14 mouse cellular contexts compared by ENCODE assay signal in the genomic region with DNA sequence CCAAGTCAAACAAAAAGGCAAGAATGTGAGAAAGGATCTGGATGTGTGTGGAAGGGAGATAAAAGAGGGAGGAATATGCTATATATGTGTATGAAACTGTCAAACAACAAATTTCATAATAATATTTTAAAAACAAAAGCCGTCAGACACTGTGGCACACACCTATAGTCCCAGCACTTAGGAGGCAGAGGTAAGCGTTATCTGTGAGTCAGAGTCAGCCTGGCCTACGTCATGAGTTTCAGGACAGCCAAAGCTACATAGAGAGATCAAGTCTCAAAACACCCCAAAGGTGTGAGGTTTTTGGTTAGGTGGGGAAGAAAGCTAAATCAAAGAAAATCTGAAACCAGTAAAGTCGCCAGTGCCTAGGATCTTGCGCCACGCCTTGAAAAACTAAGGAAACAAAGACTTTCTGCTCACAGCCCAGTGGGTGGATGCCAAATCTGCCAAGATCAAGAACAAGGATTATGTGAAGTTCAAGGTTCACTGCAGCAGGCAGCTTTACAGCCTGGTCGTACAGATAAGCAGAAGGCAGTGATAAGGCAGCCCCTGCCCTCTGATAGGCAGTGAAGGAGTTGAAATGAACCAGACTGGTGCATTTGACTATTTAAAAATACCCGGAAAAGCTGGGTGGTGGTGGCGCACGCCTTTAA. TPM values are rescaled to one million over a fixed set of nuclear protein-coding genes. Genes with fewer than 3 reads are reported as not detected.
DNase-seq lines count a peak whose midpoint lies in the region; ATAC-seq and TF ChIP-seq lines count a peak whose summit lies in the region.
"Had no signal": no experiment of that assay in that cellular context is flagged by ENCODE, and none has a peak within 500 bp of the region (broad histone marks: within the 10 kb centered on the region; RNA-seq: fewer than 3 reads in every experiment).

No protein-coding gene starts in this region.

- peaks cover 22% of the 10 kb centered on the region for H3K36me3 ChIP-seq in intestine, postnatal 0 days (ENCODE audit: control insufficient read depth, insufficient read depth)
- H3K36me3 ChIP-seq in kidney, adult 2 months (ENCODE audit: control insufficient read depth, insufficient read depth, low read length), result peaks cover 2% of the 10 kb centered on the region; the same call in 1 of the 2 replicates

- DNase-seq in heart, adult 11 months, result peak; percentile 74
- no peak for DNase-seq in heart, postnatal 36 days
- peak; percentile 15 for DNase-seq in adrenal gland, postnatal 10 days
- peak; percentile 7 to 32 for DNase-seq in natural killer cell, adult 2 months (ENCODE audit: low spot score in 2 of 2)
- DNase-seq in left cerebral cortex, adult 9 months (ENCODE audit: low spot score in 2 of 2), result no peak
- DNase-seq in cerebellum, postnatal 25 days, result no peak
- no peak for DNase-seq in kidney, adult 2 months
- DNase-seq: cerebellum, adult 18-20 months; gastrocnemius, adult 2 months; kidney, postnatal 4 days; lung, embryonic 14.5 days had no signal

- H3K4me2 ChIP-seq in intestine, postnatal 0 days (replicated peaks; ENCODE audit: low read depth), result 0 out of 2 replicates have a peak overlapping the region, but pooled peaks have one; percentile 21
- H3K4me2 ChIP-seq: lung, embryonic 14.5 days; neural tube, embryonic 12.5 days had no signal

- peak overlapping the region; percentile 70 for H3K27ac ChIP-seq in intestine, postnatal 0 days (ENCODE audit: low read depth, low read length)
- H3K27ac ChIP-seq in kidney, adult 2 months (ENCODE audit: insufficient read depth, low read depth, low read length), result no peak overlapping the region
- H3K27ac ChIP-seq: gastrocnemius, adult 2 months; neural tube, embryonic 12.5 days had no signal

- intact Hi-C loops in heart, postnatal 36 days (cut with DNase I), result no loop called here

- no peak overlapping the region for H3K9ac ChIP-seq in intestine, postnatal 0 days (ENCODE audit: low read depth, low read length)
- H3K9ac ChIP-seq: lung, embryonic 14.5 days; neural tube, embryonic 12.5 days had no signal

- TF ChIP-seq CTCF in intestine, postnatal 0 days (IDR thresholded peaks at IDR 0.05; ENCODE audit: low read depth), result no peak
- TF ChIP-seq CTCF in kidney, adult 2 months (conservative IDR thresholded peaks at IDR 0.05; ENCODE audit: insufficient read depth, insufficient read length, low read depth, low read length), result no peak

- no peaks in the 10 kb centered on the region for H3K27me3 ChIP-seq in intestine, postnatal 0 days (replicated peaks; ENCODE audit: control insufficient read depth, insufficient read depth, low read length)
- H3K27me3 ChIP-seq in kidney, adult 2 months (replicated peaks; ENCODE audit: control insufficient read depth, insufficient read depth, low read length), result no peaks in the 10 kb centered on the region
- H3K27me3 ChIP-seq: neural tube, embryonic 12.5 days had no signal

- H3K9me3 ChIP-seq in intestine, postnatal 0 days (ENCODE audit: control insufficient read depth), result no peaks in the 10 kb centered on the region
- H3K9me3 ChIP-seq: neural tube, embryonic 12.5 days had no signal

- H3K4me3 ChIP-seq in intestine, postnatal 0 days (ENCODE audit: low read depth, low read length), result no peak overlapping the region
- H3K4me3 ChIP-seq in kidney, adult 2 months (ENCODE audit: insufficient read depth, low read depth, low read length), result no peak overlapping the region
- H3K4me3 ChIP-seq: gastrocnemius, adult 2 months; neural tube, embryonic 12.5 days had no signal

- no peak for TF ChIP-seq POLR2A in kidney, adult 2 months (IDR thresholded peaks at IDR 0.05; ENCODE audit: low read depth, low read length)

- 44% methylated on average over 10 of the region's 10 CpGs for WGBS in intestine, postnatal 0 days
- WGBS in kidney, adult 2 months, result 82% methylated on average over 10 of the region's 10 CpGs

- peak; percentile 97 for ATAC-seq in intestine, postnatal 0 days
- ATAC-seq: hindbrain, embryonic 16.5 days had no signal

- no peaks in the 10 kb centered on the region for H3K4me1 ChIP-seq in intestine, postnatal 0 days (replicated peaks; ENCODE audit: control insufficient read depth, insufficient read depth, low read length)
- H3K4me1 ChIP-seq in kidney, adult 2 months (ENCODE audit: control insufficient read depth, insufficient read depth, low read length), result no peaks in the 10 kb centered on the region
- H3K4me1 ChIP-seq: neural tube, embryonic 12.5 days had no signal

RNA-seq across cellular contexts. Expression of a gene that starts 33.8 kb away (rescaled TPM):
- 10 to 100 TPM; 79.6 to 87.6 TPM for total RNA-seq in heart, postnatal 36 days (2021)
- 10 to 100 TPM; 63.2 to 68.3 TPM for total RNA-seq in adrenal gland, postnatal 10 days (2021)
- polyA plus RNA-seq in intestine, postnatal 0 days (2015; fragmentation: Nextera tagmentation; extraction: Ambion mirVana), result 41.9 and 54.7 TPM in 2 replicates
- 23.1 and 25.3 TPM in 2 replicates for polyA plus RNA-seq in kidney, adult 2 months (2012; rRNA removed)

RNA-seq across cellular contexts. Expression of a gene that starts 59.0 kb away (rescaled TPM):
- 10 to 100 TPM; 83.7 to 85.7 TPM for total RNA-seq in heart, postnatal 36 days (2021)
- 100 to 1,000 TPM; 109 to 115 TPM for total RNA-seq in adrenal gland, postnatal 10 days (2021)
- 17.5 and 18.1 TPM in 2 replicates for polyA plus RNA-seq in intestine, postnatal 0 days (2015; fragmentation: Nextera tagmentation; extraction: Ambion mirVana)
- polyA plus RNA-seq in kidney, adult 2 months (2012; rRNA removed), result 22.3 and 25.6 TPM in 2 replicates

Comparison
In these comparisons a context has a peak if more than half of its experiments do, and no peak if none do; other contexts are left out.
1. DNase-seq: peak in heart, adult 11 months (single experiment), adrenal gland, postnatal 10 days (single experiment) and natural killer cell, adult 2 months (2 of 2); none in heart, postnatal 36 days (0 of 2), left cerebral cortex, adult 9 months (0 of 2), cerebellum, postnatal 25 days (0 of 2) and kidney, adult 2 months (single experiment).